Mouse (Mus musculus): Measurements from ENCODE around the gene Aloxe3. TPM values are rescaled to one million over a fixed set of nuclear protein-coding genes. Genes with fewer than 3 reads are reported as not detected.

Gene Aloxe3
- total and polyA plus RNA-seq, 3 experiments, result 0.13 to 0.23 TPM; not detected in 1

GRCm38 (mm10) chr11:69108223-69108622 is 17.5 kb upstream of the Aloxe3 start:
- dilution Hi-C loops (cut with MboI; ENCODE audit: extremely low pct_ligation_motif_present, extremely low pct_unique_long_range_greater_than_20kb, low sequenced_read_pairs), result no loop called here
- TF ChIP-seq POLR2A (IDR thresholded peaks at IDR 0.05; ENCODE audit: low read depth, low read length) (no peak), NELFE (IDR thresholded peaks at IDR 0.05; ENCODE audit: low read depth, low read length) (no peak), HCFC1 (IDR thresholded peaks at IDR 0.05; ENCODE audit: low read depth, low read length) (no peak), ZC3H11A (IDR thresholded peaks at IDR 0.05; ENCODE audit: low read depth, low read length) (no peak), CHD1 (IDR thresholded peaks at IDR 0.05; ENCODE audit: low read depth, low read length) (no peak), SIN3A (IDR thresholded peaks at IDR 0.05; ENCODE audit: low read length) (no peak), ETS1 (conservative IDR thresholded peaks at IDR 0.05; ENCODE audit: low read depth, low read length) (no peak), EP300 (IDR thresholded peaks at IDR 0.05; ENCODE audit: low read length) (no peak)
- Histone ChIP-seq H3K4me2 (ENCODE audit: insufficient read depth, low read depth, poor library complexity, severe bottlenecking) (no peak overlapping the region), H3K9me3 (replicated peaks; ENCODE audit: low read length) (no peaks in the 10 kb centered on the region), H3K27me3 (replicated peaks) (peaks cover 24% of the 10 kb centered on the region), H3K9ac (ENCODE audit: insufficient read depth, low read depth) (no peak overlapping the region), H3K79me2 (replicated peaks; ENCODE audit: control insufficient read depth, extremely low read depth, insufficient read depth, poor library complexity, severe bottlenecking) (no peaks in the 10 kb centered on the region), H3K4me1 (ENCODE audit: control insufficient read depth in 1 of 2, insufficient read depth in 2 of 2) (peaks cover 0 to 18% of the 10 kb centered on the region in 2 experiments; a peak in 2 of 4 replicates), H3K27ac (ENCODE audit: insufficient read depth, low read depth) (no peak overlapping the region), H3K36me3 (replicated peaks in 1 of 2; ENCODE audit: control insufficient read depth in 1 of 2, insufficient read depth in 1 of 2, low read length in 1 of 2) (peaks cover 63 to 68% of the 10 kb centered on the region in 2 experiments), H3K4me3 (replicated peaks in 1 of 3; ENCODE audit: low read depth in 2 of 3, low read length in 2 of 3, poor library complexity in 1 of 3) (no peak overlapping the region)
- DNase-seq (ENCODE audit: extremely low read depth), result no peak
- in situ Hi-C loops (cut with MboI; ENCODE audit: low pct_ligation_motif_present, low pct_unique_long_range_greater_than_20kb, low sequenced_read_pairs), result no loop called here

GRCm38 (mm10) chr11:69109032-69109900 is 16.4 kb upstream of the Aloxe3 start:
- H3K79me2 ChIP-seq (replicated peaks; ENCODE audit: control insufficient read depth, extremely low read depth, insufficient read depth, poor library complexity, severe bottlenecking), result no peaks in the 10 kb centered on the region
- dilution Hi-C loops (cut with MboI; ENCODE audit: extremely low pct_ligation_motif_present, extremely low pct_unique_long_range_greater_than_20kb, low sequenced_read_pairs), result no loop called here
- no peak for DNase-seq (ENCODE audit: extremely low read depth)
- no peaks in the 10 kb centered on the region for H3K9me3 ChIP-seq (replicated peaks; ENCODE audit: low read length)
- peaks cover 0 to 18% of the 10 kb centered on the region in 2 experiments; a peak in 2 of 4 replicates for H3K4me1 ChIP-seq (ENCODE audit: control insufficient read depth in 1 of 2, insufficient read depth in 2 of 2)
- in situ Hi-C loops (cut with MboI; ENCODE audit: low pct_ligation_motif_present, low pct_unique_long_range_greater_than_20kb, low sequenced_read_pairs), result no loop called here
- no peak overlapping the region for H3K9ac ChIP-seq (ENCODE audit: insufficient read depth, low read depth)
- H3K4me2 ChIP-seq (ENCODE audit: insufficient read depth, low read depth, poor library complexity, severe bottlenecking), result no peak overlapping the region
- no peak for TF ChIP-seq MAFK (IDR thresholded peaks at IDR 0.05; ENCODE audit: insufficient replicate concordance, low read length)
- TF ChIP-seq MYC (IDR thresholded peaks at IDR 0.05; ENCODE audit: low read depth, low read length), result no peak
- TF ChIP-seq TCF12 (IDR thresholded peaks at IDR 0.05; ENCODE audit: low read depth, low read length), result no peak
- TF ChIP-seq RCOR1 (conservative IDR thresholded peaks at IDR 0.05; ENCODE audit: low read depth, low read length), result no peak
- no peak for TF ChIP-seq CHD2 (IDR thresholded peaks at IDR 0.05; ENCODE audit: low read length)
- TF ChIP-seq ETS1 (conservative IDR thresholded peaks at IDR 0.05; ENCODE audit: low read depth, low read length), result no peak
- TF ChIP-seq GABPA (IDR thresholded peaks at IDR 0.05; ENCODE audit: insufficient replicate concordance, low read depth, low read length), result no peak
- TF ChIP-seq MAX (IDR thresholded peaks at IDR 0.05; ENCODE audit: low read length), result no peak
- TF ChIP-seq IRF4 (IDR thresholded peaks at IDR 0.05; ENCODE audit: low read depth, low read length), result no peak
- no peak for TF ChIP-seq BHLHE40 (IDR thresholded peaks at IDR 0.05; ENCODE audit: low read depth, low read length)
- TF ChIP-seq UBTF (IDR thresholded peaks at IDR 0.05; ENCODE audit: low read depth, low read length), result no peak
- no peak for TF ChIP-seq ELF1 (IDR thresholded peaks at IDR 0.05; ENCODE audit: low read depth, low read length)
- peaks cover 35% of the 10 kb centered on the region for H3K27me3 ChIP-seq (replicated peaks)
- no peak overlapping the region for H3K4me3 ChIP-seq (replicated peaks in 1 of 3; ENCODE audit: low read depth in 2 of 3, low read length in 2 of 3, poor library complexity in 1 of 3)
- no peak overlapping the region for H3K27ac ChIP-seq (ENCODE audit: insufficient read depth, low read depth)
- H3K36me3 ChIP-seq (replicated peaks in 1 of 2; ENCODE audit: control insufficient read depth in 1 of 2, insufficient read depth in 1 of 2, low read length in 1 of 2), result peaks cover 52 to 58% of the 10 kb centered on the region in 2 experiments

Data from CH12.LX (cell line).